Mouse (Mus musculus) forebrain, embryonic 14.5 days (tissue): ENCODE measurements around the gene Gm21903. TPM values are rescaled to one million over a fixed set of nuclear protein-coding genes. Genes with fewer than 3 reads are reported as not detected.

ENCODE experiments used
- polyA plus RNA-seq: library from polyadenylated mRNA; unstranded; fragments of >200 nt; fragmentation: Nextera tagmentation; extraction: Ambion mirVana; gene quantifications from 2 replicates; pipeline ENCODE4 v1.2.1, GENCODE M21; 2014

The Gm21903 gene
- polyA plus RNA-seq, 1 experiment from 2014 or later: not detected

Other genes starting within 250 kb of the Gm21903 start
- not detected in 2 replicates for gene Esp24, start 6.6 kb downstream of the Gm21903 start, polyA plus RNA-seq
- gene Esp23, start 33.7 kb upstream of the Gm21903 start, polyA plus RNA-seq: not detected in 2 replicates
- gene Esp22, start 52.0 kb upstream of the Gm21903 start, polyA plus RNA-seq: not detected in 2 replicates